Mouse (Mus musculus) forebrain, embryonic 13.5 days (tissue): Measurements from ENCODE around the gene Zfp663. TPM values are rescaled to one million over a fixed set of nuclear protein-coding genes. Genes with fewer than 3 reads are reported as not detected.

Source experiments
- polyA plus RNA-seq: library from polyadenylated mRNA; unstranded; fragments of >200 nt; fragmentation: Nextera tagmentation; extraction: Ambion mirVana; gene quantifications from 2 replicates; pipeline ENCODE4 v1.2.1, GENCODE M21; 2015

Gene Zfp663
- polyA plus RNA-seq, 1 experiment from 2014 or later, result 5.7 TPM

Other genes with a start within 250 kb of the Zfp663 start
- 5.0 and 6.2 TPM in 2 replicates for gene Cdh22, start 133.9 kb downstream of the Zfp663 start, polyA plus RNA-seq
- 63.8 and 67.2 TPM in 2 replicates for gene Slc35c2, start 80.9 kb downstream of the Zfp663 start, polyA plus RNA-seq
- 90.5 and 101 TPM in 2 replicates for gene Elmo2, start 42.2 kb downstream of the Zfp663 start, polyA plus RNA-seq
- gene Zfp334, start 19.5 kb upstream of the Zfp663 start, polyA plus RNA-seq, result 13.6 and 15.5 TPM in 2 replicates
- not detected in 2 replicates for gene Ocstamp, start 31.7 kb upstream of the Zfp663 start, polyA plus RNA-seq
- 2.8 and 3.1 TPM in 2 replicates for gene Slc13a3, start 104.5 kb upstream of the Zfp663 start, polyA plus RNA-seq
- 41.3 and 47.0 TPM in 2 replicates for gene Trp53rka, start 124.6 kb upstream of the Zfp663 start, polyA plus RNA-seq
- gene Slc2a10, start 135.1 kb upstream of the Zfp663 start, polyA plus RNA-seq, result 2.7 and 2.8 TPM in 2 replicates
- 2.5 and 4.3 TPM in 2 replicates for gene Eya2, start 226.3 kb upstream of the Zfp663 start, polyA plus RNA-seq